Mouse (Mus musculus): ENCODE data around the gene Ddx41.

Ddx41 gene

GRCm38 (mm10) chr13:55505810-55506209, 30.6 kb downstream of the Ddx41 start:
- DNase-seq = no peak

- no peak for DNase-seq
Measured at GRCm38 (mm10) chr13:55504390-55504789, 32.1 kb downstream of the Ddx41 start.

GRCm38 (mm10) chr13:55502405-55502804, 34.1 kb downstream of the Ddx41 start:
- no peak for DNase-seq

GRCm38 (mm10) chr13:55500575-55500974, 35.9 kb downstream of the Ddx41 start:
- no peak for DNase-seq

GRCm38 (mm10) chr13:55498906-55499305, 37.6 kb downstream of the Ddx41 start:
- DNase-seq = no peak

GRCm38 (mm10) chr13:55496661-55497060, 39.8 kb downstream of the Ddx41 start:
- no peak for DNase-seq

GRCm38 (mm10) chr13:55495702-55496101, 40.8 kb downstream of the Ddx41 start:
- DNase-seq = no peak

GRCm38 (mm10) chr13:55494883-55495621, 41.4 kb downstream of the Ddx41 start:
- no peak for DNase-seq

- no peak for DNase-seq
Measured at GRCm38 (mm10) chr13:55494257-55494656, 42.2 kb downstream of the Ddx41 start.

- no peak for DNase-seq
Measured at GRCm38 (mm10) chr13:55487578-55488498, 48.6 kb downstream of the Ddx41 start, which contains the start of gene Dbn1. Dbn1 (minus strand) TSS chr13:55488111.

- DNase-seq = no peak
Measured at GRCm38 (mm10) chr13:55486916-55487577, 49.4 kb downstream of the Ddx41 start.

GRCm38 (mm10) chr13:55486029-55486794, 50.2 kb downstream of the Ddx41 start:
- no peak for DNase-seq

GRCm38 (mm10) chr13:55484520-55485088, 51.9 kb downstream of the Ddx41 start:
- peak in 1 of 2 experiments; percentile 43 for DNase-seq

GRCm38 (mm10) chr13:55483593-55483992, 52.9 kb downstream of the Ddx41 start:
- DNase-seq = no peak

- DNase-seq = no peak
Measured at GRCm38 (mm10) chr13:55483071-55483470, 53.4 kb downstream of the Ddx41 start.

- no peak for DNase-seq
Measured at GRCm38 (mm10) chr13:55482542-55482941, 53.9 kb downstream of the Ddx41 start.

Measured in thymus, adult 18-20 months (tissue).